Mouse (Mus musculus): Measurements from ENCODE around the gene Arhgap15. TPM values are rescaled to one million over a fixed set of nuclear protein-coding genes. Genes with fewer than 3 reads are reported as not detected.

Arhgap15 gene
- polyA plus RNA-seq, 1 experiment from 2014 or later: 0.88 TPM

DNA sequence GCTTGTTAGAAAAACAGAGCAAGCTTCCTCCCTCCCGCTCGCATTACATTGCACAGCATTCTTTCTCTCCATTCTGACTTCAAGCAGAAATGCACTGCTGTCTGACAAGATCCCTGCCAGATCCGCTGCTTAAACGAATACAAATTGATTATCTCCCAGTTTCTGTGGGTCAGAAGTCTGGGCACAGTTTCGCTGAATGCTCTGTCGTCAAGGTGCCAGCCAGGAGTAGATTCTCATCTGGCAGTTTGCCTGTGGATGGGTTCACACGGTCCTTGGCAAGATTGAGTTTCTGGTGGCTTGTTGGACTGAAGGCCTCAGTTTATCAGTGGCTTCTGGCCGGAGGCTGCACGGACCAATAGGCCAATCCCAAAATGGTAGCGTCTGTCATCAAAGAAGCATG, 435.9 kb downstream of the Arhgap15 start:
- Histone ChIP-seq H3K27me3 (ENCODE audit: control insufficient read depth, insufficient read depth, low read length) (no peaks in the 10 kb centered on the region), H3K4me1 (ENCODE audit: control insufficient read depth, insufficient read depth, low read length) (no peaks in the 10 kb centered on the region), H3K4me2 (replicated peaks; ENCODE audit: low read depth, low read length) (no peak overlapping the region), H3K27ac (ENCODE audit: low read length) (no peak overlapping the region), H3K4me3 (ENCODE audit: low read depth, low read length) (no peak overlapping the region), H3K9me3 (ENCODE audit: control insufficient read depth, low read depth, low read length) (no peaks in the 10 kb centered on the region), H3K9ac (replicated peaks; ENCODE audit: low read depth, low read length) (no peak overlapping the region), H3K36me3 (ENCODE audit: control insufficient read depth, insufficient read depth, low read length) (no peaks in the 10 kb centered on the region)
- 75% methylated on average over 10 of the region's 10 CpGs for WGBS
- no peak for ATAC-seq (ENCODE audit: insufficient number of reproducible peaks, insufficient read depth, low FRiP score, low read depth)

- Histone ChIP-seq H3K36me3 (ENCODE audit: control insufficient read depth, insufficient read depth, low read length) (no peaks in the 10 kb centered on the region), H3K9me3 (ENCODE audit: control insufficient read depth, low read depth, low read length) (no peaks in the 10 kb centered on the region), H3K4me1 (ENCODE audit: control insufficient read depth, insufficient read depth, low read length) (no peaks in the 10 kb centered on the region), H3K4me2 (replicated peaks; ENCODE audit: low read depth, low read length) (no peak overlapping the region), H3K27ac (ENCODE audit: low read length) (no peak overlapping the region), H3K27me3 (ENCODE audit: control insufficient read depth, insufficient read depth, low read length) (no peaks in the 10 kb centered on the region), H3K9ac (replicated peaks; ENCODE audit: low read depth, low read length) (no peak overlapping the region), H3K4me3 (ENCODE audit: low read depth, low read length) (no peak overlapping the region)
- 88% methylated on average over 9 of the region's 9 CpGs for WGBS
- ATAC-seq (ENCODE audit: insufficient number of reproducible peaks, insufficient read depth, low FRiP score, low read depth): no peak
These were observed 442.1 kb downstream of the Arhgap15 start for GRCm38 (mm10) chr2:44190749-44191148.

GRCm38 (mm10) chr2:44192058-44192457, 443.4 kb downstream of the Arhgap15 start:
- Histone ChIP-seq H3K36me3 (ENCODE audit: control insufficient read depth, insufficient read depth, low read length) (no peaks in the 10 kb centered on the region), H3K4me2 (replicated peaks; ENCODE audit: low read depth, low read length) (no peak overlapping the region), H3K27me3 (ENCODE audit: control insufficient read depth, insufficient read depth, low read length) (no peaks in the 10 kb centered on the region), H3K9ac (replicated peaks; ENCODE audit: low read depth, low read length) (no peak overlapping the region), H3K4me3 (ENCODE audit: low read depth, low read length) (no peak overlapping the region), H3K9me3 (ENCODE audit: control insufficient read depth, low read depth, low read length) (no peaks in the 10 kb centered on the region), H3K27ac (ENCODE audit: low read length) (no peak overlapping the region), H3K4me1 (ENCODE audit: control insufficient read depth, insufficient read depth, low read length) (no peaks in the 10 kb centered on the region)
- no peak for ATAC-seq (ENCODE audit: insufficient number of reproducible peaks, insufficient read depth, low FRiP score, low read depth)
- WGBS: 87% methylated on average over 3 of the region's 3 CpGs

- 94% methylated on average over 7 of the region's 7 CpGs for WGBS
- no peak overlapping the region for H3K9ac ChIP-seq (replicated peaks; ENCODE audit: low read depth, low read length)
These were observed 466.9 kb downstream of the Arhgap15 start for GRCm38 (mm10) chr2:44215506-44215905.

DNA sequence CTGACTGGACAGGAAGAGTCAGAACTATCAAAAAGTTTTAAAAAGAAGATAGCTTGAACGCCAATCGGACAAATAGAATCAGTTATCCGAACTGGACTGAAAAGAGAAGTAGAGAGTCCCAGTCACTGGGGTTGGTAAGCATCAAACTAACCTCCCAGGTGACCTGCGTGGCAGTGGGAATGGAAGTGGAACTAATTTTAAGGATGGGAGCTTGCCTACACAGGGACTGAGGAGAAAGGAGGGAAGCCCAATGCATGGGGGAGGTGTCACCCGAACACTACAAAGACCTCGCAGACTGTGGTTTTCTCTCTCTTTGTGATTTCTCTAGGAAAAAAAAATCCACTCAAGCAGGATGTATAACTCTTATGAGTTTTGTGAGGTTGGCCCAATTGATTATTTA, 469.2 kb downstream of the Arhgap15 start:
- no peaks in the 10 kb centered on the region for H3K27me3 ChIP-seq (ENCODE audit: control insufficient read depth, insufficient read depth, low read length)
- H3K36me3 ChIP-seq (ENCODE audit: control insufficient read depth, insufficient read depth, low read length): no peaks in the 10 kb centered on the region
- no peak overlapping the region for H3K27ac ChIP-seq (ENCODE audit: low read length)
- no peak overlapping the region for H3K4me2 ChIP-seq (replicated peaks; ENCODE audit: low read depth, low read length)
- no peak overlapping the region for H3K4me3 ChIP-seq (ENCODE audit: low read depth, low read length)
- no peak overlapping the region for H3K9ac ChIP-seq (replicated peaks; ENCODE audit: low read depth, low read length)
- ATAC-seq (ENCODE audit: insufficient number of reproducible peaks, insufficient read depth, low FRiP score, low read depth): no peak
- H3K4me1 ChIP-seq (ENCODE audit: control insufficient read depth, insufficient read depth, low read length): 0 out of 2 replicates have a peak, but pooled peaks cover 2% of the 10 kb centered on the region
- whole genome bisulfite sequencing: 82% methylated on average over 6 of the region's 6 CpGs
- no peaks in the 10 kb centered on the region for H3K9me3 ChIP-seq (ENCODE audit: control insufficient read depth, low read depth, low read length)

More at GRCm38 (mm10) chr2:44215506-44215905, 466.9 kb downstream of the Arhgap15 start:
- H3K36me3 ChIP-seq (ENCODE audit: control insufficient read depth, insufficient read depth, low read length): no peaks in the 10 kb centered on the region
- H3K27me3 ChIP-seq (ENCODE audit: control insufficient read depth, insufficient read depth, low read length): no peaks in the 10 kb centered on the region
- H3K9me3 ChIP-seq (ENCODE audit: control insufficient read depth, low read depth, low read length): no peaks in the 10 kb centered on the region
- H3K27ac ChIP-seq (ENCODE audit: low read length): no peak overlapping the region
- ATAC-seq (ENCODE audit: insufficient number of reproducible peaks, insufficient read depth, low FRiP score, low read depth): no peak
- no peak overlapping the region for H3K4me2 ChIP-seq (replicated peaks; ENCODE audit: low read depth, low read length)
- no peaks in the 10 kb centered on the region for H3K4me1 ChIP-seq (ENCODE audit: control insufficient read depth, insufficient read depth, low read length)
- no peak overlapping the region for H3K4me3 ChIP-seq (ENCODE audit: low read depth, low read length)

DNA sequence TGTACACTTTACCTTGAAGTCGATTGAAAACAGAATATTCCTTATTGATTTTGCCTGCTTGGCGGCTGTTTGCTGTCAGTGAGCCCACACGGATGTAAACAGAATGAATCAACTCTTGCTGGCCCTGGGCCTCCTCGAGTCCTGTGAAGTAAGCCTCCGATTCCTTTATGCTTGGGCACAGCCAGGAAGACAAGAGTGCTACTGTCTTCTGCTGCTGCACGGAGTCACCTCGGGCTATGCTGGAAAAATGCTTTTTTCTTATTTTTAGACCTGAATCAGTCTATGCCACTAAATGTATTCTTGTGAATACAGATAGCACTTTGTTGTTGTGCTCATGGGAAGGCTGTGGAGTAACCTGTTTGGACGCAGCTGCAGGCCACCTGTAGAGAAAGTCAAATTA, 469.7 kb downstream of the Arhgap15 start:
- no peak overlapping the region for H3K27ac ChIP-seq (ENCODE audit: low read length)
- H3K4me2 ChIP-seq (replicated peaks; ENCODE audit: low read depth, low read length): no peak overlapping the region
- H3K9me3 ChIP-seq (ENCODE audit: control insufficient read depth, low read depth, low read length): no peaks in the 10 kb centered on the region
- H3K4me1 ChIP-seq (ENCODE audit: control insufficient read depth, insufficient read depth, low read length): 0 out of 2 replicates have a peak, but pooled peaks cover 2% of the 10 kb centered on the region
- WGBS: 40% methylated on average over 8 of the region's 8 CpGs
- no peak for ATAC-seq (ENCODE audit: insufficient number of reproducible peaks, insufficient read depth, low FRiP score, low read depth)
- H3K4me3 ChIP-seq (ENCODE audit: low read depth, low read length): no peak overlapping the region
- no peaks in the 10 kb centered on the region for H3K27me3 ChIP-seq (ENCODE audit: control insufficient read depth, insufficient read depth, low read length)
- H3K9ac ChIP-seq (replicated peaks; ENCODE audit: low read depth, low read length): no peak overlapping the region
- no peaks in the 10 kb centered on the region for H3K36me3 ChIP-seq (ENCODE audit: control insufficient read depth, insufficient read depth, low read length)

GRCm38 (mm10) chr2:44221686-44222085, 473.1 kb downstream of the Arhgap15 start:
- H3K4me1 ChIP-seq (ENCODE audit: control insufficient read depth, insufficient read depth, low read length): 0 out of 2 replicates have a peak, but pooled peaks cover 2% of the 10 kb centered on the region
- H3K27ac ChIP-seq (ENCODE audit: low read length): no peak overlapping the region; the same call in 1 of the 2 replicates
- 64% methylated on average over 2 of the region's 2 CpGs for WGBS
- ATAC-seq (ENCODE audit: insufficient number of reproducible peaks, insufficient read depth, low FRiP score, low read depth): no peak
- no peak overlapping the region for H3K4me2 ChIP-seq (replicated peaks; ENCODE audit: low read depth, low read length)
- H3K36me3 ChIP-seq (ENCODE audit: control insufficient read depth, insufficient read depth, low read length): no peaks in the 10 kb centered on the region
- H3K27me3 ChIP-seq (ENCODE audit: control insufficient read depth, insufficient read depth, low read length): no peaks in the 10 kb centered on the region
- no peak overlapping the region for H3K4me3 ChIP-seq (ENCODE audit: low read depth, low read length)
- no peak overlapping the region for H3K9ac ChIP-seq (replicated peaks; ENCODE audit: low read depth, low read length)
- no peaks in the 10 kb centered on the region for H3K9me3 ChIP-seq (ENCODE audit: control insufficient read depth, low read depth, low read length)

DNA sequence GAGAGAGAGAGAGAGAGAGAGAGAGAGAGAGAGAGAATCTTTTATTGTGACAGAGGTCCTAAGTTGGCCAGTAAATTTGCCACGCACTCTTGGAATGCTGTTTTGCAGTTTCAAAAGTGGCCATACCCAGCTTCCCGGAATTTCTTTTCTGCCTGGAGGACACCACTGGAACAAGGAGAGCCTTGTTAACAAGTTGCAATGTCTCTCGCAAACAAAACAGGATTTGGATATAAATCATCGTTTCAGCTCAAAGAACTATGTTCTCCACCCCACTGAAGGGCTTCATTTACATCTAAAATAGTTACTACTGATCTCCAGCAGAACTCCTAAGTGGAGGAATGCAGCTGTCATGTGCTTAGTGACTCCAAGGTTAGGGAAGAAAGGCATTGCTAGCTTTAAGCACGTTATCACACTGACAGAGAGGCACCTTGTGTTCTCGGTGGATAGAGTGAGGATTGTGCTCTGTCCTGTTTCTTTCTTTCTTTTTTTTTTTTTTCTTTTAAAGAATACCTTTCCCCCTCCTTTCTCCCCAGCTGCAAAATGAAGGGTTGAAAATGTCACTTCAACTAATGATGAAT, 473.6 kb downstream of the Arhgap15 start:
- Histone ChIP-seq H3K4me1 (ENCODE audit: control insufficient read depth, insufficient read depth, low read length) (0 out of 2 replicates have a peak, but pooled peaks cover 2% of the 10 kb centered on the region), H3K27ac (ENCODE audit: low read length) (no peak overlapping the region), H3K27me3 (ENCODE audit: control insufficient read depth, insufficient read depth, low read length) (no peaks in the 10 kb centered on the region), H3K36me3 (ENCODE audit: control insufficient read depth, insufficient read depth, low read length) (no peaks in the 10 kb centered on the region), H3K4me3 (ENCODE audit: low read depth, low read length) (no peak overlapping the region), H3K4me2 (replicated peaks; ENCODE audit: low read depth, low read length) (no peak overlapping the region), H3K9me3 (ENCODE audit: control insufficient read depth, low read depth, low read length) (no peaks in the 10 kb centered on the region), H3K9ac (replicated peaks; ENCODE audit: low read depth, low read length) (no peak overlapping the region)
- WGBS: 25% methylated on average over 6 of the region's 6 CpGs
- no peak for ATAC-seq (ENCODE audit: insufficient number of reproducible peaks, insufficient read depth, low FRiP score, low read depth)

DNA sequence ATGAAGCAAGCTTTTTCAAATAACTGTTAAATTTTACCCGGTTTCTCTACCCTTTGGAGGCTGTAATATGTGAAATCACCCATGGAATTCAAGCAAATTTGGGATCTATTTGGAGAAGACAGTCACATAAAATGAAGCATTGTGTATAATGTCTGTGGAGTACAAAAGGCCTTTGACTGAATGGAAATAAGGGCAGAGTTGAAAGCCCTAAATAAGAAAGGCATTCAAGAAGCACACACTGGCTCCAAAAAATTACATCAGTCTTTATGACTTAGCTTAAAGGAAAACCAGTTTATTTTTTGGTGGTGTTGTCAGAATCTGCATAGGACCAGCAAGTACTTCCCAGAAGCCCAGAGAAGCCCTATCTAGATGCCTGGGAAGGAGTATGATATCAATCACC, 486.2 kb downstream of the Arhgap15 start:
- Histone ChIP-seq H3K4me1 (ENCODE audit: control insufficient read depth, insufficient read depth, low read length) (no peaks in the 10 kb centered on the region), H3K27me3 (ENCODE audit: control insufficient read depth, insufficient read depth, low read length) (no peaks in the 10 kb centered on the region), H3K9ac (replicated peaks; ENCODE audit: low read depth, low read length) (no peak overlapping the region), H3K36me3 (ENCODE audit: control insufficient read depth, insufficient read depth, low read length) (no peaks in the 10 kb centered on the region), H3K4me3 (ENCODE audit: low read depth, low read length) (no peak overlapping the region), H3K4me2 (replicated peaks; ENCODE audit: low read depth, low read length) (no peak overlapping the region), H3K9me3 (ENCODE audit: control insufficient read depth, low read depth, low read length) (no peaks in the 10 kb centered on the region), H3K27ac (ENCODE audit: low read length) (no peak overlapping the region)
- ATAC-seq (ENCODE audit: insufficient number of reproducible peaks, insufficient read depth, low FRiP score, low read depth): no peak
- WGBS: 80% methylated on average over 1 of the region's 1 CpGs
